In genomic region chr2:71291566-71291965, GRCm38 (mm10) we compare ENCODE assay signal across 9 mouse cellular contexts.
"Had no signal": no experiment of that assay in that cellular context is flagged by ENCODE, and none has a peak within 500 bp of the region (broad histone marks: within the 10 kb centered on the region; RNA-seq: fewer than 3 reads in every experiment).

No protein-coding gene starts in this region.

- H3K27ac ChIP-seq: limb, embryonic 13.5 days; liver, embryonic 14.5 days; midbrain, embryonic 13.5 days; neural tube, embryonic 12.5 days had no signal

- ATAC-seq: midbrain, embryonic 13.5 days had no signal

- H3K27me3 ChIP-seq: limb, embryonic 13.5 days; midbrain, embryonic 13.5 days; neural tube, embryonic 12.5 days had no signal

- H3K4me3 ChIP-seq: limb, embryonic 13.5 days; midbrain, embryonic 13.5 days; neural tube, embryonic 12.5 days had no signal

- H3K9ac ChIP-seq: limb, embryonic 13.5 days; liver, embryonic 14.5 days; midbrain, embryonic 13.5 days; neural tube, embryonic 12.5 days had no signal

- H3K4me2 ChIP-seq: limb, embryonic 13.5 days; midbrain, embryonic 13.5 days; neural tube, embryonic 12.5 days had no signal

- H3K36me3 ChIP-seq: neural tube, embryonic 12.5 days had no signal

- DNase-seq: left cerebral cortex, postnatal 4 days; lung, adult 18-20 months; spleen, adult 18-20 months; thymus, adult 18-20 months; thymus, postnatal 14 days had no signal

- H3K9me3 ChIP-seq: limb, embryonic 13.5 days; midbrain, embryonic 13.5 days; neural tube, embryonic 12.5 days had no signal
